Comparison of ENCODE assay signal across 8 mouse cellular contexts in genomic region chr19:57272824-57273613, GRCm38 (mm10). TPM values are rescaled to one million over a fixed set of nuclear protein-coding genes. Genes with fewer than 3 reads are reported as not detected.
DNase-seq lines count a peak whose midpoint lies in the region; ATAC-seq lines count a peak whose summit lies in the region.

No protein-coding gene starts in this region.

- no peaks in the 10 kb centered on the region for H3K36me3 ChIP-seq in hindbrain, embryonic 14.5 days (replicated peaks; ENCODE audit: control insufficient read depth, insufficient read depth)
- H3K36me3 ChIP-seq in hindbrain, embryonic 12.5 days, result no peaks in the 10 kb centered on the region

- H3K4me1 ChIP-seq in hindbrain, embryonic 14.5 days (replicated peaks; ENCODE audit: control insufficient read depth, insufficient read depth, low read length), result peaks cover 38% of the 10 kb centered on the region
- H3K4me1 ChIP-seq in hindbrain, embryonic 12.5 days, result peaks cover 30% of the 10 kb centered on the region

- peak; percentile 70 for ATAC-seq in hindbrain, embryonic 14.5 days (ENCODE audit: low FRiP score)
- no peak for ATAC-seq in hindbrain, embryonic 12.5 days (ENCODE audit: low FRiP score)
- peak; percentile 56 for ATAC-seq in frontal cortex, adult (ENCODE audit: low TSS enrichment)
- ATAC-seq in hematopoietic stem cell, adult 5-6 weeks (replicated peaks in 1 of 2; ENCODE audit: insufficient read depth in 1 of 2, low FRiP score in 2 of 2, low TSS enrichment in 1 of 2, low read depth in 1 of 2, poor library complexity in 2 of 2, severe bottlenecking in 2 of 2), result peak; percentile 71 to 74
- ATAC-seq in megakaryocyte progenitor cell, adult 5-6 weeks (replicated peaks; ENCODE audit: poor library complexity), result peak; percentile 87

- intact Hi-C loops in left cerebral cortex, postnatal 10 days (cut with DNase I), result no loop called here

- H3K27ac ChIP-seq in hindbrain, embryonic 14.5 days, result 0 out of 2 replicates have a peak overlapping the region, but pooled peaks have one; percentile 26
- no peak overlapping the region for H3K27ac ChIP-seq in hindbrain, embryonic 12.5 days

- no peak overlapping the region; the same call in 1 of the 2 replicates for H3K9ac ChIP-seq in hindbrain, embryonic 14.5 days
- H3K9ac ChIP-seq in hindbrain, embryonic 12.5 days, result no peak overlapping the region

- WGBS in hindbrain, embryonic 14.5 days, result 55% methylated on average over 13 of the region's 13 CpGs
- 55% methylated on average over 13 of the region's 13 CpGs for WGBS in hindbrain, embryonic 12.5 days

- H3K4me3 ChIP-seq in hindbrain, embryonic 14.5 days (replicated peaks; ENCODE audit: low read length), result no peak overlapping the region
- H3K4me3 ChIP-seq in hindbrain, embryonic 12.5 days, result no peak overlapping the region

- no peaks in the 10 kb centered on the region for H3K9me3 ChIP-seq in hindbrain, embryonic 14.5 days (ENCODE audit: control insufficient read depth, low read length)
- no peaks in the 10 kb centered on the region for H3K9me3 ChIP-seq in hindbrain, embryonic 12.5 days (replicated peaks)

- no peaks in the 10 kb centered on the region for H3K27me3 ChIP-seq in hindbrain, embryonic 14.5 days (ENCODE audit: control insufficient read depth, insufficient read depth, low read length)
- peaks cover 2% of the 10 kb centered on the region; the same call in 1 of the 2 replicates for H3K27me3 ChIP-seq in hindbrain, embryonic 12.5 days

- H3K4me2 ChIP-seq in hindbrain, embryonic 14.5 days (replicated peaks), result peak overlapping the region; percentile 20
- H3K4me2 ChIP-seq in hindbrain, embryonic 12.5 days (replicated peaks), result no peak overlapping the region; the same call in 1 of the 2 replicates

- no peak for DNase-seq in hindbrain, embryonic 14.5 days (ENCODE audit: low spot score)
- DNase-seq in adrenal gland, postnatal 14 days, result peak; percentile 81
- DNase-seq in left cerebral cortex, postnatal 10 days (ENCODE audit: extremely low spot score in 1 of 2, low spot score in 2 of 2), result peak; percentile 69 to 79
- DNase-seq in testis, postnatal 14 days (ENCODE audit: low spot score), result peak; percentile 37

RNA-seq across cellular contexts. Expression of gene Ablim1, which starts 41.7 kb away (rescaled TPM):
- polyA plus RNA-seq in hindbrain, embryonic 14.5 days (2014; fragmentation: Nextera tagmentation; extraction: Ambion mirVana), result 56.6 and 61.8 TPM in 2 replicates
- 26.6 and 30.9 TPM in 2 replicates for polyA plus RNA-seq in hindbrain, embryonic 12.5 days (2016; fragmentation: Nextera tagmentation; extraction: Ambion mirVana)
- total RNA-seq in adrenal gland, postnatal 14 days (2021), result 68.8 and 95.8 TPM in 2 replicates
- total RNA-seq in hematopoietic stem cell, adult 5-6 weeks (2017), result 46.1 and 50.2 TPM in 2 replicates
- total RNA-seq in left cerebral cortex, postnatal 10 days (2021), result 100 to 1,000 TPM; 126 to 136 TPM
- total RNA-seq in megakaryocyte progenitor cell, adult 5-6 weeks (2015), result 6.1 and 7.0 TPM in 2 replicates
- 6.7 and 8.1 TPM in 2 replicates for total RNA-seq in megakaryocyte progenitor cell, adult 5-6 weeks (2017)
